Mouse (Mus musculus): ENCODE measurements at regions not wholly inside any gene's neighbourhood (a gene's known extent, or its start where the extent isn't known, plus 50 kb on each side); places are given as distances from the start of the nearest gene placed in this dataset.
A peak's percentile ranks its signal among the peaks of the same experiment; 100 is the strongest.
"Not testable (repeated sequence)": the region's sequence is repeated elsewhere in the genome, so short reads cannot be mapped to it uniquely, and the experiment has no call there.

DNA sequence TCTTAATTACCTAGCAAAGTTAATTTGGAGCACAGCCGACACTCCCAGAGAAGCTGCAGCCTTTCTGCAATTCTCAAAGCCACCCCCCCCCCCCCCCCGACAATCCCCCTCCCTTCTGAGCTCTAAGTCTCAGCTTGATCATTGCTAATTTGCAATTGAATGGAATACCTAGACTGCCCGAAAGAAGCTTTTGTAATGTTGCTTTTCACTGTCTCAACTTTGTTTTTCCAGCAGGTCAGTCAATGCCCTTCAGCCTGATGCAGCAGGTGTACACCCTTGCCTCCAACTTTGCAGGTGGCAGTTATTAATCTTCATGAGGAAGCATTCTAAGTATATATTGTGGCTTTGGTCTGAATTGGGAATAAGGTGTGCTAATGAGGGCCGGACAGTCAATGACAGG, 1006.6 kb upstream of the Gm8797 start:
- DNase-seq (ENCODE audit: low read depth, low spot score) = no peak

DNA sequence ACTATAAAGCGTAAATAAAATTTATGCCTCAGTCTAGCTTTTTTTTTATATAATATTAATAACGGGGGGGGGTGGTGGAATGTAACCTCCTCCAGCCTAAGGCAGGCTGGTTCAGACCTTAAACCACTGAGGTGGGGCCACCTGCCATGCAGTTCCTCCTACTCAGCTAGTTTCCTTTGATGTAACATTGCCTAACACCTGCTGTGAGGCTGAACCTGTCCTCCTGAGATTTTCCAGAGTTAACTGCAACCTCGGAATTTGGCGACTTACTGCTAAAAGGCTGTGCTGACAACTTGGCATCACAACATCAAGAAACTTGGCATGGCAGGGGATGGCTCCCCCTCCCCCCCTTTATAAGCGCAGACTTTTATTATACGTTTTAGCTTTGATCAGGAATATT, 1006.0 kb upstream of the Gm8797 start:
- DNase-seq (ENCODE audit: low read depth, low spot score) = no peak

GRCm38 (mm10) chr3:4756099-4756498, 994.5 kb upstream of the Gm8797 start:
- no peak for DNase-seq (ENCODE audit: low read depth, low spot score)

DNA sequence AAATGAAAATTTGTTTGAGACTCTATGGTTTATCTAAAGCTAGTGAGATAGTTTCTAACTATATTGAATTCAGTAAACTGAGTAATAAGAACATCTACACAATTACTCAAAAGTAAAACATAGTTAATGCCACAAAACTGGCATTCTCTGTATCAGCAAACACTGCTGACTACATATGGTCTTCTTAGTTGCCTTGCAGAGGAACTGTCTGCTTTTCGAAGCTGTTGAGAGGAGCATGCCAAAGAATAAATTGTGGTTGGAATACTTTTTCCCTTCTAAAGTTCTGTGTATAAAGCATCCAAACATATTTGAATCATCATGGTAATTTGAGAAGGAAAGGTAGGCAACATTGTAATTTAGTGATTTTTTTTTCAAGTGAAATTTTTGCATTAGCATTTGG, 993.5 kb upstream of the Gm8797 start:
- peak; percentile 50 for DNase-seq (ENCODE audit: low read depth, low spot score)

- DNase-seq (ENCODE audit: low read depth, low spot score) = no peak
Measured at GRCm38 (mm10) chr3:4763076-4763475, 987.5 kb upstream of the Gm8797 start.

- DNase-seq (ENCODE audit: low read depth, low spot score) = no peak
Measured at GRCm38 (mm10) chr3:4776632-4777031, 974.0 kb upstream of the Gm8797 start.

DNA sequence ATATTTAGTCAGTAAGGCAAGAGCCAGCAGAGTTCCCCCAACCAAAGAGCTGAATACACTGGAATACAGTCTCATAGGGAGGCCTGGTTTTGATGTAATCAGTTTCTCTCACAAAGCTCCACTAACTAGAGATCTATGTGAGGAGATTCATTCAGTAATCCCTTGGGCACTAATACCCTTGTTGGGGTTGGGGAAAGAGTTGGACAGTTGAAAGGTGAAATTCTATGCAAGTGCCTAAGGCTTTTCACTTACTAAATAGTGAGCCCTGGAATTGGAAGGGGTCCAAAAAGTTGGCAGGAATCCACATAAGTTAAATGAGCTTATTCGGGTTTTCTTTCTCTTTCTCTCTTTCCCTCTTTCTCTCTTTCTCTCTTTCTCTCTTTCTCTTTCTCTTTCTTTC, 965.4 kb upstream of the Gm8797 start:
- DNase-seq (ENCODE audit: low read depth, low spot score) = no peak

DNA sequence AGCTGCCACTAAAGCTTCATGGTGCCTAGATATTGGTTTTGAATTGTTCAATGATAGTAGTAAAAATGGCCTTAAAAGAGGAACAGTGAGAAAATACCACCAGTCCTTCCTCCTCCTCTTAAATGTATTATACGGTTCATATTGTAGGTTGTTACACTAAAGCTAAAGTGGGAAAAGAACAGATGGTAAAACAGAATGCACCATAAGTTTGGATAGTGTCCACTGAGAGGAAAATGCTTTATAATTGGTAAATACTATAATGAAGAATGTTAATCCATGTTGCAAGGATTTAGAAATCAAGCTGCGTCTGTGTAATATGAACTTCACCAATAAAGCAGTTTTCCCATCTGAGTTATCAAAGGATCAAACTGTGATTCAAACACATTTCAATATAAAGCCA, 957.5 kb upstream of the Gm8797 start:
- no peak for DNase-seq (ENCODE audit: low read depth, low spot score)

GRCm38 (mm10) chr3:4796041-4796908, 954.3 kb upstream of the Gm8797 start:
- no peak for DNase-seq (ENCODE audit: low read depth, low spot score)

GRCm38 (mm10) chr3:4796909-4797566, 953.6 kb upstream of the Gm8797 start:
- DNase-seq (ENCODE audit: low read depth, low spot score) = peak; percentile 72

DNA sequence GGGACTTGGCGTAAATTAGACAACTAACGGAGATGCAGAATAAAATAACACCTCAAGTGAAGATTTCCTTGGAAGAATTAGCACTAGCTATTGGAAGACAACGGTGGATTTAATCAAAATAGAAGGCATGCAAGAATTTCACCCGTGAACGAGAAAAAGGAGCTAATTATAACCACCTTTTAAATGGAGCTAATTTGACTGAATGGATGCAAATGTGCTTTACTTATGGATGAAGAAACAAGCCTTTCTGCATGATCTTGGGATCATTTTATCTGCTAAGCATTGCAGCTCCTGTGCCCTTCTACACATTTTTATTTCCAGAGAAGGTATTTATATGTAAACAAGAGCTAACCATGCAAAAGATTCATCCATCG, 953.1 kb upstream of the Gm8797 start:
- DNase-seq (ENCODE audit: low read depth, low spot score) = no peak

DNA sequence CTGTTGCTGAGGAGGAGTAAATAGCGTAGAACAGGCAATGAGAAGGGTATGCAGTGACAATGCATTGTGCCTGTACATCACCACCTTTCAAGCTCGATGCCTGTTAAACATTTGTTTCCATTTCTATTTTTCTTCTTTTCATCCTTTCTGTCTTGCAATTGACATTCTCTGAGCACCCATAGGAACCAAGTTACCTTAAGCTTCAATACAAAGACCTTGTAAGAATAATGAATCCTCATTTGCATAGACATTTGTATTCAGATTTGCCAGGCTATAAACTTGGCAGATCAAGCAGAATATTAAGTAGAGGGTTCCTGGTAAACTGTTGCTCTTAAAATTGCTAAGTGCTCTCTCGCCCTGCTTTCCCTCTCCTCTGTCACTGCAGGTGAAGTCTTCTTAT, 952.2 kb upstream of the Gm8797 start:
- DNase-seq (ENCODE audit: low read depth, low spot score) = no peak

DNA sequence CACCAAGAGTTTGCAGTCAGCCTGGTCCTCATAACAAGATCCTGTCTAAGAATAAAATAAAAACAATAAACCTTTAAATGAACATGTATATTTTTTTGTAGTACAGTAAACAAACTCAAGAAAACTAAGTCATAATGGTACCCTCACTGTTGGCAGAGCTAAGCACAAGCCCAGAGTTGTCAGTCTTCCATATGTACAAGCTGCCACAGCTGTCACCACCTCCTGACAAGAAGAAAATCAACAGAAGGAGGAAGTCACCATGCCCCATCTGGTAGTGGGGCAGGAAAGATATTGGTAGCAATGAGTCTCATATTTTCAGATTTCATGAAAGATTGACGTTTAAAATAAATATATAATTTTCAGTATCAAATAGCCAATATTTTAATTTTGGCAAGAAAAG, 916.1 kb upstream of the Gm8797 start:
- peak; percentile 20 for DNase-seq (ENCODE audit: low read depth, low spot score)

DNA sequence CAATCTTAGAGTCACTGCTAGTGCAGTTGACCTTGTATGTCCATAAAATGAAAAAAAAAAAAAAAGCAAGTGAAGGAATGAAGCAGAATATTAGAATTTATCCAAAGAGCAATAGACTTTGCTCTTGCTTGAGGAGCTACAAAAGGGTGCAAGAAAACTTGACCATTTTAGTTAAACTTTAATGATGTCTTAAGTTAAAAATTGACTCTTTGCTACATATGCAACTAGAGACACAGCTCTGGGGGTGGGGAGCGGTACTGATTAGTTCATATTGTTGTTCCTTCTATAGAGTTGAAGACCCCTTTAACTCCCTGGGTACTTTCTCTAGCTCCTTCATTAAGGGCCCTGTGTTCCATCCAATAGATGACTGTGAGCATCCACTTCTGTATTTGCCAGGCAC, 915.0 kb upstream of the Gm8797 start:
- DNase-seq (ENCODE audit: low read depth, low spot score) = no peak

GRCm38 (mm10) chr3:4836888-4837287, 913.7 kb upstream of the Gm8797 start:
- DNase-seq (ENCODE audit: low read depth, low spot score) = no peak

GRCm38 (mm10) chr3:4854958-4855566, 895.5 kb upstream of the Gm8797 start:
- no peak for DNase-seq (ENCODE audit: low read depth, low spot score)

- DNase-seq (ENCODE audit: low read depth, low spot score) = no peak
Measured at GRCm38 (mm10) chr3:4856571-4856970, 894.0 kb upstream of the Gm8797 start.

DNA sequence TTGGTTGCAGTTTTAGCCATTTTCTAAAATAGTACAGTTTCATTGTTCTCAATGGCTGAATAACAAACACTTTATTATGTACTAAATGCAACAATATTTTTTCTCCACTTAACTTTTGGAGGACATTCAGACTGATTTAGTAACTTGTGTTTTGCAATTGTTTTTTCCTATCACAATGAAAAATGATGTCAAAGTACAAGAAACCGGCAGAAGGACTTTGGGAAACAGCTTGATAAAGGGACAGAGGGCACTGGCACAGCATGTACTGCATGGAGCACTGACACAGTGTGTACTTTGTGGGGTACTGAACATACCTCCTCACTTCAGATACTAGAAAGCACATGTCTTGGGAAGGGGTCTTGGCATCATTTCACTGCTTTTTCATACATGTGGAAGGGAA, 884.4 kb upstream of the Gm8797 start:
- DNase-seq (ENCODE audit: low read depth, low spot score) = no peak

DNA sequence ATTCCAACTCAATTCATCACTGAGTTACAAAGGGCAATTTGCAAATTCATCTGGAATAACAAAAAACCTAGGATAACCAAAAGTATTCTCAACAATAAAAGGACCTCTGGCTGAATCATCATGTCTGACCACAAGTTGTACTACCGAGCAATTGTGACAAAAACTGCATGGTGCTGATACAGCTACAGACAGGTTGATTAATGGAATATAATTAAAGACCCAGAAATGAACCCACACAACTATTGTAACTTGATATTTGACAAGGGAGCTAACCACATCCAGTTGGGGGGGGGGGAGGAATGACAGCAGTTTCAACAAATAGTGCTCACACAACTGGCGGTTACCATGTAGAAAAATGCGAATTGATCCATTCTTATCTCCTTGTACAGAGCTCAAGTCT, 864.7 kb upstream of the Gm8797 start:
- DNase-seq (ENCODE audit: low read depth, low spot score) = no peak

DNA sequence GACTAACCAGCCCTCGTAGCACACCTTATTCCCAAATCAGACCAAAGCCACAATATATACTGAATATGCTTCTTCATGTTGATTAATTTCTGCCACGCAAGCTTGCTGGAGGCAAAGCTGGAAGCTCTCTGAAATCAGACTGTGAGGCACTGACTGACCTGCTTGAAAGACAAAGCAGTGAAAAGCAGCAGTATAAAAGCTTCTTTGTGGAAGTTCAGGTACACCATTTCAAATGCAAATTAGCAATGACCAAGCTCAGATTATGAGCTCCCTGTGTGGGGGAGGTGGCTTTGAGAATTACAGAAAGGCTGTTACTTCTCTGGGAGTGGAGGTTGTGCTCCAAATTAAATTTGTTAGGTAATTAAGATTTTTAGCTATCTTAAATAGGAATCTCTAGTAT, 857.5 kb upstream of the Gm8797 start:
- no peak for DNase-seq (ENCODE audit: low read depth, low spot score)

GRCm38 (mm10) chr3:4895811-4896210, 854.8 kb upstream of the Gm8797 start:
- DNase-seq (ENCODE audit: low read depth, low spot score) = no peak

DNA sequence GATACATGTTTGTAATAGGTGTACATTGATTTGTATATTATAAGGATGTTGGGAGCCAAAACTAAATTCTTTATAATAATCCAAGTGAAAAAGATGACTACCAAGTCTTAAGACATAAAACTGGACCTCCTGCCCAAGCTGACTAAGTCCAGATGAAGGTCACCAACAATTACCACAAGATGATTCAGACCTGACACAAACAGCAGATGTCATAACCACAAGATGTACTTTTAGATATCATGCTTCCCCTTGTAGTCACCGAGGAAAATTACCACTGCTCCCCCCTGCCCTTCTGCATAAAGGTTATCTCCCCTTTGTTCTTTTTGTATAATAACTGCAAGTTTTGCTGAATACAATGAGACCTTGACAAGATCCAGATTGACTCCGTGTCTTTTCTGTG, 843.0 kb upstream of the Gm8797 start:
- not testable (repeated sequence) for DNase-seq (ENCODE audit: low read depth, low spot score)

DNA sequence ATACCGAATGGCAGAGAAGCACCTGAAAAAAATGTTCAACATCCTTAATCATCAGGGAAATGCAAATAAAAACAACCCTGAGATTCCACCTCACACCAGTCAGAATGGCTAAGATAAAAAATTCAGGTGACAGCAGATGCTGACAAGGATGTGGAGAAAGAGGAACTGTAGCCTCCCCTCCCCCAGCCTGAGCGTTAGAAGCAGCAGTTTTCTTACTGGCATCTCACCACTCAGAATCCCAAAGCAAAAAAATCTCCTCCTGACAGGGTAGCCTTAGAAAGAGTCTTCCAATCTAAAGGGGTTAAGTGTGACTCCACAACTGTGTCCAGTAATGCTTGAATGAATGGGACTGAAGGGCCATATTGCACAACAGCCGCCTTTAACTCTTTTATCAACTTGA, 819.9 kb upstream of the Gm8797 start:
- DNase-seq (ENCODE audit: low read depth, low spot score) = not testable (repeated sequence)
